Mouse (Mus musculus) forebrain, embryonic 16.5 days (tissue): ENCODE measurements around the gene Rsph1. TPM values are rescaled to one million over a fixed set of nuclear protein-coding genes. Genes with fewer than 3 reads are reported as not detected.

Experiments used
- ATAC-seq: fragments of 200-750 bp; cut with Nextera tagmentation; 2 replicates; pipeline ENCODE4 v1.8.0; 2017; ENCODE audit warnings: mild to moderate bottlenecking, moderate library complexity
- H3K27ac ChIP-seq: fragments of 300-500 bp; sonication (generic); 2 replicates; pipeline ENCODE4 v1.5.1; 2014; ENCODE audit warnings: low read length, control low read depth
- H3K27me3 ChIP-seq: fragments of 300-500 bp; sonication (generic); replicated peaks from 2 replicates; pipeline ENCODE4 v1.6.1; 2014; ENCODE audit warnings: low read length; ENCODE audit not compliant: control insufficient read depth, insufficient read depth
- H3K36me3 ChIP-seq: fragments of 300-500 bp; sonication (generic); 2 replicates; pipeline ENCODE4 v1.6.1; 2014; ENCODE audit not compliant: control insufficient read depth, insufficient read depth
- H3K4me1 ChIP-seq: fragments of 300-500 bp; sonication (generic); replicated peaks from 2 replicates; pipeline ENCODE4 v1.6.1; 2014; ENCODE audit warnings: low read length; ENCODE audit not compliant: control insufficient read depth, insufficient read depth
- H3K4me2 ChIP-seq: fragments of 300-500 bp; sonication (generic); 2 replicates; pipeline ENCODE4 v1.6.1; 2014; ENCODE audit warnings: mild to moderate bottlenecking, low read length, control low read depth
- H3K4me3 ChIP-seq: fragments of 300-500 bp; sonication (generic); replicated peaks from 2 replicates; pipeline ENCODE4 v1.5.1; 2014; ENCODE audit warnings: mild to moderate bottlenecking, low read length, control low read depth
- H3K9ac ChIP-seq: fragments of 300-500 bp; sonication (generic); replicated peaks from 2 replicates; pipeline ENCODE4 v1.6.1; 2014; ENCODE audit warnings: low read depth, low read length, control low read depth
- H3K9me3 ChIP-seq: fragments of 300-500 bp; sonication (generic); 2 replicates; pipeline ENCODE4 v1.6.1; 2016; ENCODE audit warnings: low read length; ENCODE audit not compliant: control insufficient read depth
- WGBS: fragments of 180-500 bp; shearing (Covaris S2); extraction: QIAGEN DNeasy Blood & Tissue Kit; methylation state at CpG from one replicate; pipeline ENCODE4 v1.1.7; 2014; 5-methylcytosine and 5-hydroxymethylcytosine counted together
- polyA plus RNA-seq: library from polyadenylated mRNA; unstranded; fragments of >200 nt; fragmentation: Nextera tagmentation; extraction: Ambion mirVana; gene quantifications from 2 replicates; pipeline ENCODE4 v1.2.1, GENCODE M21; 2015

The Rsph1 gene
- polyA plus RNA-seq, 1 experiment from 2014 or later = 4.5 TPM

DNA sequence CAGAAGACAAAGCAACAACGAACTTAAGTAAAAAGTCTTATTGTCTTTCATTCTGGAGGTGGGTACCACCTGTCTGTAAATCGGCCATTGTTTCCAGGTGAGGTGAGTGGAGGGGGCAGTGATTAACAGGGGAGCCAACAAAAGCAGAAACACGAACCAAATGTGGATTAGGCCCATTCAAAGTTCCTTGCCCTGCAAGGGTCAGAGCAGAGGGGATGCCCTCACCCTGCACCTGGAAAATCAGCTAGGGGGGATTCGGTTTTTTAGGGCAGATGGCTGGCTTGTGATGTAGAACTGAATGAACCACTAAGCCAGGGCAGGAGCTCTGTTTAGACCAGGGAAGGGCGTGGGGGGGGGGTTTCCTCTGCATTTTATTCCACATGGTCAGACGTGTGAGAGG is 12.8 kb downstream of the Rsph1 start:
- no peak overlapping the region for H3K4me2 ChIP-seq
- no peaks in the 10 kb centered on the region for H3K4me1 ChIP-seq
- H3K9me3 ChIP-seq = no peaks in the 10 kb centered on the region
- no peaks in the 10 kb centered on the region for H3K36me3 ChIP-seq
- H3K27ac ChIP-seq = no peak overlapping the region
- ATAC-seq = no peak
- H3K9ac ChIP-seq = no peak overlapping the region
- no peaks in the 10 kb centered on the region for H3K27me3 ChIP-seq
- 47% methylated on average over 6 of the region's 6 CpGs for WGBS
- no peak overlapping the region for H3K4me3 ChIP-seq

DNA sequence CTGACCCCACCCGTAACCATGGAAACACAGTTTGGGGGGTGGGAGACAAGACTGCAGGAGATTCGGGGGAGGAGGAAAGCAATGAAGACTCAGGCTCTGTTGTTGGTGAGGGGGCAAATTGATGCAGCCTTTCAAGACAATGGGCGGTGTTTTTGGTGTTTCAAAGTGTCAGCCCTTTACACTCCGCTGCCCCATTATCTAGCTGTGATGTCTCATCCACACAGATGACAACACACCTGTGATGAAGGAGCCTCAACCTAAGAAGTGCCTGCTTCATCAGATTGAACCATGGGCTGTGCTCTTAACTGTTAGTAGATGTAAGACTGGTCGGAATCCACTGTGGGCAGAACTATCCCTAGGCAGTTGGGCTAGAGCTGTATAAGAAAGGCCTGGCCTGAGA is 13.4 kb downstream of the Rsph1 start:
- Histone ChIP-seq H3K4me3 (no peak overlapping the region), H3K36me3 (no peaks in the 10 kb centered on the region), H3K4me1 (no peaks in the 10 kb centered on the region), H3K9me3 (no peaks in the 10 kb centered on the region), H3K27ac (no peak overlapping the region), H3K4me2 (no peak overlapping the region), H3K9ac (no peak overlapping the region), H3K27me3 (no peaks in the 10 kb centered on the region)
- no peak for ATAC-seq
- WGBS = 85% methylated on average over 5 of the region's 5 CpGs

DNA sequence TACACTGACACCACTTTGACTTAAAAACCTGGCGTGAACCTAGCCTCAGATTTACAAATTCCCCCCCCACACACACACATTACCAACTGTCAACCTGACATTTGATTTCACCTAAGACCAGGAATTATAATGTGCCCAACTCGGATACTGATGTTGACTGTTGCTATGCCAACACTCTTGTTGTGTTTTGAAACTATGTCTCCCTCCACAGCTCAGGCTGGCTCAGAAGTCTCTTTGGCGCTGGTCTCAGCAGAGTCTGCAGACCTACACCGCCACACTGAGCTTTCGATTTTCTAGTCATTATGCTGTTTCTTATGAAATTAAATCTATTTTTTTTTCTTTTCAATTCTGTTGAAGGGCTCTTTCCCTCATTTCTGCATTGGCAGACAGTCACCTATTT is 14.5 kb downstream of the Rsph1 start:
- no peaks in the 10 kb centered on the region for H3K9me3 ChIP-seq
- WGBS = 63% methylated on average over 5 of the region's 5 CpGs
- no peak overlapping the region for H3K4me3 ChIP-seq
- no peak overlapping the region for H3K9ac ChIP-seq
- no peaks in the 10 kb centered on the region for H3K27me3 ChIP-seq
- no peaks in the 10 kb centered on the region for H3K36me3 ChIP-seq
- H3K4me2 ChIP-seq = no peak overlapping the region
- H3K4me1 ChIP-seq = no peaks in the 10 kb centered on the region
- ATAC-seq = no peak
- H3K27ac ChIP-seq = no peak overlapping the region

DNA sequence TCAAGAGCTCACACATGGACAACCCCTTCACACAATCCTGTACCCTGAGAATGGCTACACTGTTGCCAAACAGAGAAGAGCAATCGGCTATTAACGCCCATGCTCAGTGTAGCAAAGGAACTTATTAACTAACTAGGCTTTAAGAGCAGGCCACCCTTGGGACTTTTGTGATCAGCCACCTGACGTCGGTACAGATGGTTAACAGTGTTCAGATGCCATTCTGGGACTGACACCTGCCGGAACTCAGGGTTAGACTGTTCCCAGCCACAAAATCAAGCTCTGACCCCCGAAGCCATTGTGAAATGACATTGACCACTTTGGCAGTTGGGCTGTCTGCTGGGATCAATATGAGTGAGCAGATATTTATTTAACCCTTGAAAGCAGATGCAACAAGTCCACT is 15.8 kb downstream of the Rsph1 start:
- 85% methylated on average over 6 of the region's 6 CpGs for WGBS
- Histone ChIP-seq H3K4me3 (no peak overlapping the region), H3K9ac (no peak overlapping the region), H3K4me1 (no peaks in the 10 kb centered on the region), H3K27ac (no peak overlapping the region), H3K4me2 (no peak overlapping the region), H3K36me3 (no peaks in the 10 kb centered on the region), H3K9me3 (no peaks in the 10 kb centered on the region), H3K27me3 (no peaks in the 10 kb centered on the region)
- no peak for ATAC-seq

DNA sequence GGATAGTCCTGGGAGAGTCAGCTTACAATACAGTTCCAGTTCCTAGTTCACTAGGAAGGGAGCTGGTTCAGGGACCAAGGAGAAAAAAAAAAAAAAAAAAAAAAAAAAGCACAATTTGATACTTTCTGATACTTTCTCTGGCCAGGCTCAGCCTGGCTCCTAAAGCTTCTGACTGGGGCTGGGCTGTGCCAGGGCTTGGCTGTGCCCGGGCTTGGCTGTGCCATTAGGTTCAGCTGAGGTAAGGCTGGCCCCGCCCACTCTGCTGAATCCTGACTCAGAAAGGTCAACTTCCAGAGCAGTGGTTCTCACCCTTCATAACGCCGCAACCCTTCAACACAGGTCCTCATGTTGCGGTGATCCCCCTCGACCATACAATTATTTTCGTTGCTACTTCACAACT is 16.8 kb downstream of the Rsph1 start:
- H3K36me3 ChIP-seq = no peaks in the 10 kb centered on the region
- H3K9me3 ChIP-seq = no peaks in the 10 kb centered on the region
- no peak overlapping the region for H3K9ac ChIP-seq
- no peaks in the 10 kb centered on the region for H3K27me3 ChIP-seq
- WGBS = 87% methylated on average over 7 of the region's 7 CpGs
- no peak for ATAC-seq
- H3K4me2 ChIP-seq = no peak overlapping the region
- no peak overlapping the region for H3K4me3 ChIP-seq
- no peaks in the 10 kb centered on the region for H3K4me1 ChIP-seq
- no peak overlapping the region for H3K27ac ChIP-seq

DNA sequence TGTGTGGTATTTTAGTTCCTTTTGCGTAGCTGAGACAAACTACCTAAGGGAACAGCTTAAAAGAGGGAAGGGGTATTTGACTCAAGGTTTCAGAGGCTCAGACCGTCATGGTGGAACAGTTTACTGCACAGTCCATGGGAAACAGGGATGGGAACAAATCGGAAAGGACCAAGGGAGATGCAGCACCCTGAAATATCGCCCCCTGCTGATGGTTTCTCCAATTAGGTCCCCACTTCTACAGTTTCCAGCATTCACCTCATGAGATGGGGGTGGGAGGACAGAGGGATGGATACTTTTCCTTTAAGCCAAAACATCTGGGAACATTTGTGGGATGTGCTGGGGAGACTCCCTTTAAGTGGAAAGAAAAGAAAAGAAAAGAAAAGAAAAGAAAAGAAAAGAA is 17.4 kb downstream of the Rsph1 start:
- ATAC-seq = no peak
- WGBS = 77% methylated on average over 4 of the region's 4 CpGs

DNA sequence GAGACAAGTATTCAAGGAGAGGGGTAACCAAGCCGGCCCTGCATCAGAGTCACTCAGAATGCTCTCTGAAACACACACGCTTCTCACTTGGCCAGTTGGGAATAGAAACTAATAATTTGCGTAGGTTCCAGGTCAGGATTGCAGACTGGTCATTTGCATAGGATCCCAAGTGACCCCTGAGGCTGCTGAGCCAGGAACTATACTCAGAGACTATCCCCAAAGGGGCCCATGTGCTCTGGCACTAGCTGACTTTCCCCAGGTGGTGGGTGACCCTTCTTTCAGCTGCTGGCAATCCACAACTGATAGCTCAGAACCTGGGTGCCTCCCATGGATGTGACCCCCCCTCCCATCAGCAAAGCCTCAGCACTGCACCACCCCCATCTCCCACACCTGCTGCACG is 18.0 kb downstream of the Rsph1 start:
- Histone ChIP-seq H3K4me2 (no peak overlapping the region), H3K9me3 (no peaks in the 10 kb centered on the region), H3K9ac (no peak overlapping the region), H3K4me1 (peaks cover 8% of the 10 kb centered on the region), H3K4me3 (no peak overlapping the region), H3K27me3 (no peaks in the 10 kb centered on the region), H3K27ac (no peak overlapping the region), H3K36me3 (no peaks in the 10 kb centered on the region)
- 85% methylated on average over 4 of the region's 4 CpGs for WGBS
- no peak for ATAC-seq

More for the DNA sequence above, 17.4 kb downstream of the Rsph1 start:
- Histone ChIP-seq H3K27ac (no peak overlapping the region), H3K36me3 (no peaks in the 10 kb centered on the region), H3K27me3 (no peaks in the 10 kb centered on the region), H3K9me3 (no peaks in the 10 kb centered on the region), H3K4me2 (no peak overlapping the region), H3K9ac (no peak overlapping the region), H3K4me3 (no peak overlapping the region), H3K4me1 (peaks cover 2% of the 10 kb centered on the region)

DNA sequence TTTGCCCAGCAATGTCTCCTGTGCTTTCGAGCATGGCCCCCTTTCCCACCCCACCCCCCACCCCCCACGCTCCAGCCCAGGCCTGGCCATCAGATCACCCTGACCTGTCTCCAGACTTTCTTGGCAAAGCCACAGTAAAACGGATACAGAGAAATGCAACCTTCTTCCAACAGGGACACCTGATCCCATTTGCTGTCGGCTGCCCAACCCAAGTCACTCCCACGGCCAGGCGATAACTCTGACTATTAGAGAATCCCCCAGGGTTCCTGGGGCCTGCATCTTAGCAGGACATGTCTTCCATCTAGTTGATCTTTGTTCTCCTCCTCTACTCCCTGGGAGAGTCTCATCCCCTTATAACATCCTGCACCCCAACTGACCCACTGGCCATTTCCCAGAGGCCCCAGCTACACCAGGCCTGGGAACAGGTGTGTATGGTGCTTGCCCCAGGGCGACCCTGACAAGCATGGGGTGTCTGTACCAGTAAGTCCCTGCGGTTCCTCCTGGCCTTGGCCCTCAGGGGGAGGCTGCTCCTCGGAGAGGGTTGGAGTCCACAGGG is 18.8 kb downstream of the Rsph1 start:
- Histone ChIP-seq H3K27me3 (no peaks in the 10 kb centered on the region), H3K4me1 (peaks cover 8% of the 10 kb centered on the region), H3K27ac (no peak overlapping the region), H3K9ac (no peak overlapping the region), H3K4me3 (no peak overlapping the region), H3K36me3 (no peaks in the 10 kb centered on the region), H3K4me2 (no peak overlapping the region), H3K9me3 (no peaks in the 10 kb centered on the region)
- no peak for ATAC-seq
- WGBS = 87% methylated on average over 9 of the region's 9 CpGs

DNA sequence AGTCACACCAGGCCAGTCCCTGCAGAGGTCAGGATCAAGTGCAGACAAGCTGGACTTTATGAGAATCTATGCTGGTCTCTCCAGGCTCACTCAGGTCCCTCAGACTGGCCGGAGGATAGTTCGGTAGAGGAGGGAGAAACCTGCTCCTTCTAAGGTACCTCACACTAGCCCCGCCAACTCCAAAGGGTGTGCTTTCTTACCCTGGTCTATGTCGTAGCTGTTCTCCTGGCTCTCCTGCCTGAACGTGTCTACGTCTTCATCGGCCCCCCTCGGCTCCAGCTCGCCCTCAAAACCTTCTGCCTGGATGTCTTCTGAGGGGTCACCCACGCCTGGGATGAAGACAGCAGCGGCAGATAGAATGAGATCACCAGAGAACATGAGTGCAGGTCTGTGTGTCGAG is 19.3 kb downstream of the Rsph1 start:
- WGBS = 95% methylated on average over 12 of the region's 12 CpGs
- no peak overlapping the region for H3K4me3 ChIP-seq
- no peaks in the 10 kb centered on the region for H3K36me3 ChIP-seq
- H3K27me3 ChIP-seq = no peaks in the 10 kb centered on the region
- no peak overlapping the region for H3K4me2 ChIP-seq
- no peaks in the 10 kb centered on the region for H3K9me3 ChIP-seq
- no peak overlapping the region for H3K9ac ChIP-seq
- ATAC-seq = no peak
- H3K27ac ChIP-seq = no peak overlapping the region
- H3K4me1 ChIP-seq = peaks cover 8% of the 10 kb centered on the region

DNA sequence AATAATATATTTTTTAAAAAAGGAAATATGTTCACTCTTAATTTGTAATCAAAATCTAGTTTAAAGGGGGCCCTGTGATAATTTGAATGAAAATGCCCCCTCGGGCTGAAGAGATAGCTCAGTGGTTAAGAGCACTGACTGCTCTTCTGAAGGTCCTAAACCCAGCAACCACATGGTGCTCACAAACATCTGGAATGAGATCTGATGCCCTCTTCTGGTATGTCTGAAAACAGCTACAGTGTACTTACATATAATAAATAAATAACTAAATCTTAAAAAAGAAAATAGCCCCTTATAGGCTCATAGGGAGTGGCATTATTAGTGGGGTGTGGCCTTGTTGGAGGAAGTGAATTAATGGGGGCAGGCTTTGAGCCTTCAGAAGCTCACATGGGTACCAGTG is 20.0 kb downstream of the Rsph1 start:
- H3K9ac ChIP-seq = no peak overlapping the region
- 100% methylated on average over 1 of the region's 1 CpGs for WGBS

More for the DNA sequence above, 20.0 kb downstream of the Rsph1 start:
- Histone ChIP-seq H3K27ac (no peak overlapping the region), H3K27me3 (no peaks in the 10 kb centered on the region), H3K36me3 (no peaks in the 10 kb centered on the region), H3K4me3 (no peak overlapping the region), H3K9me3 (no peaks in the 10 kb centered on the region), H3K4me1 (peaks cover 8% of the 10 kb centered on the region), H3K4me2 (no peak overlapping the region)
- ATAC-seq = no peak
